Comparison of ENCODE assay signal across 10 mouse cellular contexts in the genomic region with DNA sequence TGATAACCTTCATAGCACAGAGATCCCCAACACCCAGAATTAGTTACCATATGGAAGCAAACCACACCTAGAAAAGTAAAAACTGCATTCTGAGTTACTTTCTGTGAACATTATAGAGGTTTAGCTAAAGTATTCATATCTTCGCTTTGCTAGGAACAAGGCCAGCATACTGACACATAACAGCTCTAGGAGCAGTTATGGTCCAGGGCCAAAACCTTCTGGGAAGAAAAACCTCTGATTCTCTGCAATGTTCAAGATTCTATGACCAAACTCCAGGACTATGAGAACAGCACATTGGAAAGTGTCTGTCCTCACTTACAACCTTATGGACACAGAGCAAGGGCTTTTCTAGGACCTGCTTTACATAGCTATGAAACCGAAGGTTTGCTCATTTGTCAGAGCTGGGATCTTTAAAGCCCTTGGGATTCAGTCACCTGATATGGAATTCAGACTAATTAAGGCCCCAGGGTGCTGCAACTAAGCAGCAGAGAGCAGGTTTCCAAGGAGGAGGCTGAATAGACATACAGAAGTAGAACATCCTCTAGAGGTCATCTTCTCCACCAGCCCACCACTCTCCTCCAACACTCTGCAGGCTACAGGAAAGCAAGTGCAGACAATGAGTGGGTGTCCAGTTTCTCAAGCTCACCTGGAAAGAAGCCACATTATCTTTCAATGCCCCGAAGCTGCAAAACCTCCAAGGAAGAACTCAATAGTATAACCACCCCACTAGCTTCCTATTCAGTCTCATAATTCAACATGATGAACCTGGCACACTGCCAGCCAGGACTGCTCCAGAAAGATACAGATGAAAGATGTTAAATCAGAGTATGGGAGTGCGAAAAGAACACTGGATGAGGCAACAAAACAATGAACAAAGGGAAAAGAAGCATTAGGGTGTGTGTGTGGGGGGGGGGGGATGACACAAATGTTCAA. TPM values are rescaled to one million over a fixed set of nuclear protein-coding genes. Genes with fewer than 3 reads are reported as not detected.
A peak's percentile ranks its signal among the peaks of the same experiment; 100 is the strongest.
DNase-seq lines count a peak whose midpoint lies in the region; ATAC-seq lines count a peak whose summit lies in the region.
"Had no signal": no experiment of that assay in that cellular context is flagged by ENCODE, and none has a peak within 500 bp of the region (broad histone marks: within the 10 kb centered on the region; RNA-seq: fewer than 3 reads in every experiment).

No protein-coding gene starts in this region.

- H3K4me1 ChIP-seq in midbrain, embryonic 14.5 days (ENCODE audit: control insufficient read depth, insufficient read depth, low read length), result 0 out of 2 replicates have a peak, but pooled peaks cover 4% of the 10 kb centered on the region
- peaks cover 15% of the 10 kb centered on the region; the same call in 1 of the 2 replicates for H3K4me1 ChIP-seq in midbrain, embryonic 10.5 days

- no peaks in the 10 kb centered on the region for H3K27me3 ChIP-seq in midbrain, embryonic 14.5 days (ENCODE audit: control insufficient read depth, insufficient read depth, low read length)
- no peaks in the 10 kb centered on the region for H3K27me3 ChIP-seq in midbrain, embryonic 10.5 days (ENCODE audit: low read depth, poor library complexity, severe bottlenecking)
- H3K27me3 ChIP-seq: megakaryocyte, embryonic 14.5 days had no signal

- WGBS in midbrain, embryonic 14.5 days, result 88% methylated on average over 4 of the region's 4 CpGs
- WGBS in midbrain, embryonic 10.5 days, result 88% methylated on average over 4 of the region's 4 CpGs

- no peak for ATAC-seq in midbrain, embryonic 14.5 days (ENCODE audit: low FRiP score, low TSS enrichment)
- no peak for ATAC-seq in megakaryocyte-erythroid progenitor cell, adult 5-6 weeks (replicated peaks; ENCODE audit: low FRiP score, low TSS enrichment, poor library complexity, severe bottlenecking)

- no peaks in the 10 kb centered on the region for H3K9me3 ChIP-seq in midbrain, embryonic 14.5 days (ENCODE audit: control insufficient read depth, low read length)
- no peaks in the 10 kb centered on the region for H3K9me3 ChIP-seq in midbrain, embryonic 10.5 days (replicated peaks)
- H3K9me3 ChIP-seq: megakaryocyte, embryonic 14.5 days had no signal

- H3K4me2 ChIP-seq in midbrain, embryonic 14.5 days (ENCODE audit: low read length), result no peak overlapping the region

- peak; percentile 43 to 46 for DNase-seq in heart, postnatal 14 days
- DNase-seq in heart, postnatal 25 days (ENCODE audit: low spot score), result no peak
- DNase-seq in midbrain, embryonic 14.5 days, result peak; percentile 43
- DNase-seq in midbrain, embryonic 10.5 days (ENCODE audit: low spot score), result no peak
- peak; percentile 46 for DNase-seq in adrenal gland, postnatal 25 days
- peak; percentile 69 to 75 for DNase-seq in kidney, postnatal 4 days
- DNase-seq in urinary bladder, adult 2 months (ENCODE audit: low spot score), result no peak

- H3K27ac ChIP-seq in midbrain, embryonic 14.5 days (replicated peaks; ENCODE audit: low read depth, low read length), result no peak overlapping the region
- H3K27ac ChIP-seq in midbrain, embryonic 10.5 days (replicated peaks), result no peak overlapping the region

- intact Hi-C loops in heart, postnatal 14 days (cut with DNase I), result no loop called here
- intact Hi-C loops in heart, postnatal 25 days (cut with DNase I), result no loop called here

- no peaks in the 10 kb centered on the region for H3K36me3 ChIP-seq in midbrain, embryonic 14.5 days (ENCODE audit: control insufficient read depth, insufficient read depth, low read length)
- no peaks in the 10 kb centered on the region for H3K36me3 ChIP-seq in midbrain, embryonic 10.5 days

- no peak overlapping the region for H3K4me3 ChIP-seq in midbrain, embryonic 14.5 days (replicated peaks; ENCODE audit: low read depth, low read length)
- H3K4me3 ChIP-seq in midbrain, embryonic 10.5 days, result no peak overlapping the region
- H3K4me3 ChIP-seq: erythroblast, embryonic 14.5 days; megakaryocyte, embryonic 14.5 days had no signal

- H3K9ac ChIP-seq in midbrain, embryonic 14.5 days (replicated peaks; ENCODE audit: low read length), result no peak overlapping the region

RNA-seq across cellular contexts. Expression of a gene that starts 32.9 kb away (rescaled TPM):
- total RNA-seq in heart, postnatal 14 days (2021), result 10 to 100 TPM; 25.0 to 29.4 TPM
- 10 to 100 TPM; 22.8 to 24.3 TPM for total RNA-seq in heart, postnatal 25 days (2021)
- polyA plus RNA-seq in midbrain, embryonic 14.5 days (2014; fragmentation: Nextera tagmentation; extraction: Ambion mirVana), result 28.6 and 30.8 TPM in 2 replicates
- 16.9 and 18.7 TPM in 2 replicates for polyA plus RNA-seq in midbrain, embryonic 10.5 days (2016; fragmentation: Nextera tagmentation; extraction: Ambion mirVana)
- 29.5 and 37.2 TPM in 2 replicates for total RNA-seq in adrenal gland, postnatal 25 days (2021)
- 17.4 and 22.6 TPM in 2 replicates for total RNA-seq in megakaryocyte-erythroid progenitor cell, adult 5-6 weeks (2014; fragmentation: Nextera tagmentation)
- 7.1 and 7.8 TPM in 2 replicates for total RNA-seq in megakaryocyte-erythroid progenitor cell, adult 5-6 weeks (2017)
- 19.3 and 24.2 TPM in 2 replicates for polyA plus RNA-seq in urinary bladder, adult 2 months (2012; rRNA removed)

RNA-seq across cellular contexts. Expression of a gene that starts 33.5 kb away (rescaled TPM):
- under 1 TPM; 0.83 to 0.93 TPM for total RNA-seq in heart, postnatal 14 days (2021)
- total RNA-seq in heart, postnatal 25 days (2021), result under 1 TPM; 0.73 to 0.88 TPM
- polyA plus RNA-seq in midbrain, embryonic 14.5 days (2014; fragmentation: Nextera tagmentation; extraction: Ambion mirVana), result 1.4 and 1.8 TPM in 2 replicates
- 4.4 and 5.7 TPM in 2 replicates for polyA plus RNA-seq in midbrain, embryonic 10.5 days (2016; fragmentation: Nextera tagmentation; extraction: Ambion mirVana)
- 1.4 and 1.9 TPM in 2 replicates for total RNA-seq in adrenal gland, postnatal 25 days (2021)
- total RNA-seq in megakaryocyte-erythroid progenitor cell, adult 5-6 weeks (2014; fragmentation: Nextera tagmentation), result 2.6 and 4.1 TPM in 2 replicates
- 2.8 and 6.1 TPM in 2 replicates for total RNA-seq in megakaryocyte-erythroid progenitor cell, adult 5-6 weeks (2017)
- polyA plus RNA-seq in urinary bladder, adult 2 months (2012; rRNA removed), result 0.81 and 0.99 TPM in 2 replicates

Comparison
In these comparisons a context has a peak if more than half of its experiments do, and no peak if none do; other contexts are left out.
1. DNase-seq: peak in heart, postnatal 14 days (2 of 2), midbrain, embryonic 14.5 days (single experiment), adrenal gland, postnatal 25 days (single experiment) and kidney, postnatal 4 days (2 of 2); none in heart, postnatal 25 days (single experiment), midbrain, embryonic 10.5 days (single experiment) and urinary bladder, adult 2 months (single experiment).